Mouse (Mus musculus) gastrocnemius, adult 18-20 months (tissue): ENCODE results near the gene Cd4. TPM values are rescaled to one million over a fixed set of nuclear protein-coding genes. Genes with fewer than 3 reads are reported as not detected.
"Not testable (repeated sequence)": the region's sequence is repeated elsewhere in the genome, so short reads cannot be mapped to it uniquely, and the experiment has no call there.

Source experiments
- DNase-seq: peaks from one replicate; pipeline ENCODE4 v3.0.0; 2021; ENCODE audit warnings: low spot score
- total RNA-seq, 2 experiments: library from RNA; stranded (reverse); gene quantifications; 2 replicates each; pipeline ENCODE4 v1.2.3; 2021

Cd4 gene
- total RNA-seq, 2 experiments from 2014 or later, result 0.38 to 0.41 TPM

DNA sequence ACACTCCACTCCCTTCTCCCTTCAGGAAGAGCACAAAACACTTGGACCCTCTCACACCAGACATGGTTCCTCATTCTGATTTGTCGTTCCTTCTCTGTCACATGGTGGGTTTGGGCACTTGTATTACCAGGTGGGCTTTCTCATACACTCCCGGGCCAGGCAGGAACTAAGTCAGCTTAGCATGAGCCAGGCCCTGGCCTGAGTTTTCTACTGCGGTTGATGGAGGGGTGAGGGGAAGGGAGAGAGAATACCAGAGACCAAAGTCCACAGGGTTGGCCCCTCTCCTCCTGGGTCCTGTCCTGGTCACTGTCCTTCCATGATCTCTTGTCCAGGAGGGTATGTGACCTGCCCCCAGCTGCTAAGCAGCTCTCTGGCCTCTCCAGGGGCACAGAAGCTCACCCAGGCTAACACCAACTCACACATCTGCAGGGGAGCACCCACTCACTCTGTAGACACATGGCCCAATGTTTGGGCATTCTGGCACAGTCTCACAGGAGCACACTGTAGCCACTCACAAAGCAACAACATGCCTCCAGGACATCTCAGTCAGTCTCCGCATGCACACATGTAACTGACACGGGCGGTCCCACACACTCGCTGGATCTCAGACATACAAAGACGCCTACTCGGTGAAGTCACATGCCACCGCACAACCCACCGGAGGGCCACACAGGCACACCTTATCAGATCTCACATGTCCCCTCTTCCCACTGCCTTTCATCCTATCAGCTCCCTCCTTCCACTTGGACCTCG, 28.1 kb upstream of the Cd4 start:
- DNase-seq, result no peak

DNA sequence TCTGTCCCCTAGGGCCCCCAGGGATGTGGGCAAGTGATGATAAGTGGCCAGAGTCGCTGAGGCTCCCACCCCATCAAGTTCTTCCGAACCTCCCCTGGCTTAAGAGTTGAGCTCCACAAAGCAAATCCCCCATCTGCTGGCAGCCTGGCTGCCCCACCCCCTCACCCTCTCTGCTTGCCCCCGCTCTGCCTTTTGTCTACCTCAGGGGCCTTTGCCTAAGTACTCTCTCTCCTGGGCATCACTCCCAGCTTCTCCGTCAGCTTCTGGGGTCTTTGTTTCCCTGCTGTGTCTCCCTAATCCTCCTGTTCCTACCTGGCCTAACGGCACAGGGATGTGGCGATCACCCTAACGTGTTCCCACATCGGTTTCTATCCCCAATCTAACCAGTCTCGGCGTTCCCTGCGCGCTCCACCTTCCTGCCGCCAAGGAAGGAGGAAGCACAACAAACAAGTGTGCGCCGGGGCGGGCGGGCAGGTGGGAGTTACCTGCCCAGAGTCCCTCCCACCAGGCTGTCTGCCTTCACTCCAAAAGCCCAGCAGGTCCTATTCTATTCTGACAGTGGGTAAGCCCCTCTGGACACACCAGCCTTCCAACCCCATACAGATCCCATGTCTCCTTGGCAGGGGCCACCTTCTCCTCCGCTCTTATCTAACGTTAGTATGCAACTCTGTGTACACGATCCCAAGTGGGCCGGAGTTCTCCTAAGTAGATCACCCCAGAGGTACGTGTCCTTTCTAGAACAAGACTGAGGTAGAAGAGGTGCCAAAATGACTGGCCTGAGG, 27.3 kb upstream of the Cd4 start:
- DNase-seq, result no peak

DNA sequence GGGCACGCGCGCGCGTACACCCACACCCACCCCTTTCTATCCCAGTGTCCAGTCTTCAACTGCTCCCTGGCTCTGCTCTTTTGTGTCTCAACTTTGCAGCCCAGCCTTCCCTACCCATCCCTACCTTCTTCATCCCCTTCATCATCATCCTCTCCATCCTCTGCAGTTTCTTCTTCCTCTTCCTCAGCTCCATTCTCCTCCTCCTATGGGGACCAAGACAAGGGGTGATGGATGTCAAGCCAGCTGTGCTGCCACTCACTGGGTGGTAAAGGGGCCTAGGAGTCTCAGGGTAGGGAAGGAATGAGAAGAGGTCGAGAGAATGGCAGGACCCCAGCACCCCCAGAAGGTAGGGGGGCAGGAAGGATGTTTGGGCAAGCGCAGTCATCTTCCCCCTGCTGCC, 26.5 kb upstream of the Cd4 start:
- DNase-seq, result no peak

DNA sequence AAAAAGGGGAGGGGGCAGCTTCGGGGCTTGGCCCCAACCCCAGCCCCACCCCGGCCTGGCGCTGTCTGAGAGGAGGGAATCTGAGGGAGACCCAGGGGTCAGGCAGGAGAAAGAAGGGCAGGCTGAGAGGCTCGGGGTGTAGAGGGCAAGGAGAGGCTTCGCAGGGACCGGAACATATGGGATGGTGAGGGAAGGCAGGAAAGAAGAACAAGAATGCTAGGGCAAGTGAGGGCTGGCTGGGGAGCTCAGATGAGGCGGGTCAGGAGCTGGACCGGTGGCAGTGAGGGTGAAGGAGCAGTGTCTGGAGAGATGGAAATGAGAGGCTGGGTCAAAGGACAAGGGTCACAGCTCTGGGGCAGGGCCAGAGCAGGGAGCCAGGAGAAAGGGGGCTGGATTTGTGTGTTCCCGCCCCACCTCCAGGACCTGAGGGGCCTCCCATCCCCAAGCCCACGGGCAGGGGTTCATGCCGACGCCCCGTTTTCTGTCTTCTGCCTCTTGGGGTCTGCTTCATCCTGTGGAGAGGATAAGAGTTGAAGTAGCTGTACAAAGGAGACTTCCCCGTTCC, 25.8 kb upstream of the Cd4 start:
- DNase-seq, result no peak

DNA sequence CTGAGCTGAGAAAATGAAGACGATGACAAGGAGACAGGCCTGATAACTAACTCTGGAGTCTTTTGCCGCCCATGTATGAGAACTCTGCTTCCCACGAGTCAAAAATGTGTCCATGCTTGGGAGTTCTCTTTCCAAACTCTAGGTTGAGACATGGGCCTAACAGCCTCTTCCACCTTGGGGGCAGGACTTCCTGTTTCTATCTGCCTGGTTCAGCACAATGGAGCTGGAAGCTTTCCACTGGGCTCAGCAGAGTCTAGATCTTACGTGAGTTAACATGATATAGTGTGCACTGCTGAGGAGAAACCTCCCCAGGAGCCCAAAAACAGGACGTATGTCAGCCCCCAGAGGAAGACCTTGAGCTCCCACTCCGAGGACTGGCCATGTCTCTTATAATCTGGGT, 25.2 kb upstream of the Cd4 start:
- DNase-seq, result no peak

DNA sequence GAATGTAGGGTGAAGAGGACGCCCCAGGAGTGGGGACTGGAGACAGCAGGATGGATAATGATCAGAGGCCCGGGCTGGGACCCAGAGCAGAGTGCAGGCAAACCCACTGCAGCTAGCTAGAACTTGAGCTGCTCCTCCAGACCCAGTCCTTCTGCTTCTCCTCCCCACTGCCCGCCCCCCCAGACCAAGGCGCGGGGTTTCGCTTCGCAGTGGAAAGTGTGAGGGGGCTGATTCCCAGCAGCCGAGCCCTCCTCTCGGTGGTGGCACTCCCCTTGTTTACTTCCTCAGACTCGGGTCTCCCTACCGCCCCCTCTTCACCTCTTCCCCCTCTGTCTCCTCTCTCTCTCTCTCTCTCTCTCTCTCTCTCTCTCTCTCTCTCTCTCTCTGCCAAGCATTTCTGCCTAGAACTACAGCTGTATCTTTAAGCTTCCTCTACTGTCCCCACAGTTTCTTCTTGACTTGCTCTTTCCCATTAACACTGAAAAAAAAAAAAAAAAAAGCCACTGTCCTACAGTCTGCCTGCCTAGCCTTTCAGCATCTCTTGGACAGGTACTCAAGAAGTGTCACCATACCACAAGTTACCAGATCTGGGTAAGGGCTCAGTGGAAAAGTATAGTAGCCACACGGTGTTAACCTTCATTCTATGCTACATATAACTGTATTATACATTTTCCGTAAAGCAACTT, 23.7 kb upstream of the Cd4 start, which contains the start of gene Lag3:
Gene Lag3 (minus strand): TSS at position 173 of the 686 bp plus-strand sequence.
- no peak for DNase-seq

DNA sequence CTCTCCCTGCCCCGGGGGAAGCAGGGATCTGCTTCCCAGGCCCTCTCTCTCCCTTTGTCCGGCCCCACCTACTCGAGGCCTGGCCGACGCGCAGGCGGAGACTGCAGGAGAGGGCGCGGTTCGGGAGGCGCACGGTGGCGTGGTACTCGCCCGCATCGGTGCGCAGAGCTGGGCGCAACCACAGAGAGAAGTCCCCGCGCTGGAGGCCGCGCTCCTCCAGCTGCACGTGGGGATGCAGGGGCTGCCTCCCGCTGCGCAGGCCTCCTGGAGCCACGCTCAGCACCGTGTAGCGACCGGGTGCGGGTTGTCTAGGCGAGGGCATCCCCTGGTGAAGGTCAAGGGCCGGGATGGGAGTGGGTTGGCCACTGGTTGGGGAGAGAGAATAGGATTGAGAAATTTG, 22.0 kb upstream of the Cd4 start:
- DNase-seq, result no peak

DNA sequence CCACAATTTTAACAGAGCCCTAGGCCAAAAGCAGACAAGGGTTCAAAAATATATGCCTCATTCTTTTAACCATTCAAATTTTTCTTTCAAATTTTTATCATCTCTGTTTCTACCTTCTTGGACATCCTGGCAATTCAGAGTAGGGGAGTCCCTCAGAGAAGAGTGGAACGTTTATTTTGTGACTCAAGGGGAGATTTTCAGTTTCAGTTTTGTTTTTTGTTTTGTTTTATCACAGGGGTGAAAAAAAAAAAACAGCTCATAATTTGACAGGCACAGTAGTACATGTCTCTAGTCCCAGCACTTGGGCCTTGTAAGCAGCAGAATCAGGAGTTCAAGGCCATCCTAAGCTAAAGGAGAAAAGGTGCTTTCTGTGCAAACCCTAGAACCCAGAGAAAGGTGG, 19.7 kb upstream of the Cd4 start:
- DNase-seq, result no peak

DNA sequence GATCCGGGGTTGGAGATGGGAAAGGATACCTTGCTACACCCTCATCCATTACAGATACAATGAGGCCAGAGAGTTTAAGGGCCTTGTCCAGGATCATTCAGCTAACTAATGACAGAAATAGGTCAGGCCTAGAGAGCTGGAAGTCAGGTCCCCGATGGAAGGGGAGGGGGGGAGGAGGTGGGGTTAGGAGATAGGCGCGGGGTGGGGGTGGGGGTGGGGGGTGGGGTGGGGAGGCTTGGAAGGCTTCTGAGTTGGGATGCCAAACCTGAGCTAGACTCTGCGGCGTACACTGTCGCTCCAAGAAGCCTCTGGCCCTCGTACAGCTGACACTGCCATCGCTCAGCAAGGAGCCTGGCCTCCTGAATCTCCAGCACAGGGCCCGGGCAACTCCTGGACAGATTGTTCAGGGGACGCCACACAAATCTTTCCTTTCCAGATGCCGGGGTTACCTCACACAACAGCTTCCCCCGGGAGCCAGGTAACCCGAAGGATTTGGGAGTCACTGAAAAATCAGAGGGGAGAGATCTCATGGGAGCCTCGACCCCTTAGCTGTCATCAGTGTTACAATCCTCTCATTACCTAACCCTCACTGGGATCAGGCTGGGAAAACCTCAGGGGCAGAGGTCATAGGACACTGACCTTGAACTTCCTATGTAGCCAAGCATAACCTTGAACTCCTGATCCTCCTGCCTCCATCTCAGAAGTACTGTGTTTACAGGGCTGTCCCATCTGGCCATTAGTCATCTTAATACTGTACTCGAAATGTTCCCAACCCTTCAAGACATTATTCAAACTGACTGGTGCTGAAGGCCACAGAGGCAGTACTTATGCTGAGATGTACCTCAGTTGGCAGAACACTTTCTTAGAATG, 17.2 kb upstream of the Cd4 start:
- DNase-seq, result no peak

DNA sequence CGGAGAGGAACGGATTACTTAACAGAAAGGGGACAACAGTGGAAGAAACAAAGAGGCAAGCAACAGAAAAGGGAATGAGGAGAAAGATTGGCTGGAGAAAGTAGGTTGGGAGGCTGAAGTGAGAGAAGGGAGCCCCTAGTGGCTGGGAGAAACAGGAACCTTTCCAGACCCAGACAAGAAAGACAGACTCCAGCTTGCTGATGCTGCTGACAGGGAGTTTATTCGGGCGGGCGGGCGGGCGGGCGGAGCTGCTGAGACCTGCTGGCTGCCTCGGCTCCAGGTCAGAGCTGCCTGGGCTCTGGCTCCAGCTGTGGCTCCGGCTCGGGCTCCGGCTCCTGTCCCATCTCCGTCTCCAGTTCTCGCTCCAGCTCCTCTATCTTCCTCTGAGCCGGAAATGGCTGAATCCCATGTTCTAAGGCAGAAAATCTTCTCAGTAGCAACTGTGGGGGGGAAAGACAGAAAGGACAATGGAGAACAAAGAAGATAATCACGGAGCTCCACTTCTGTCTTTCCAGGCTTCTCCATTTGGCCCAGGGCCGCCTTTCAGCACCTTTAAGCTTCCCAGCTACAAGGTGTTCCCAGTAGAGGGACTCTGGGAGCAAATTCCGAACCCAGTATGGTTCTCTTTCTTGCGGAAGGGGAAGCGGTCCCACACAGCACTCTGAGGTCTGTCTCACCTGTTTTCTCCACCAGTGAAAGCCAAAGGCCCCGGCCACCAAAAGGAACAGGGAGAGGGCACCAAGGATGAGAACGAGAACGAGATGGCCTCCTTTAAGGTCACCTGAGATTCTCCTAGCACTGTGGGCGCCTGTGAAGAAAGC, 16.4 kb upstream of the Cd4 start:
- peak; percentile 84 for DNase-seq

DNA sequence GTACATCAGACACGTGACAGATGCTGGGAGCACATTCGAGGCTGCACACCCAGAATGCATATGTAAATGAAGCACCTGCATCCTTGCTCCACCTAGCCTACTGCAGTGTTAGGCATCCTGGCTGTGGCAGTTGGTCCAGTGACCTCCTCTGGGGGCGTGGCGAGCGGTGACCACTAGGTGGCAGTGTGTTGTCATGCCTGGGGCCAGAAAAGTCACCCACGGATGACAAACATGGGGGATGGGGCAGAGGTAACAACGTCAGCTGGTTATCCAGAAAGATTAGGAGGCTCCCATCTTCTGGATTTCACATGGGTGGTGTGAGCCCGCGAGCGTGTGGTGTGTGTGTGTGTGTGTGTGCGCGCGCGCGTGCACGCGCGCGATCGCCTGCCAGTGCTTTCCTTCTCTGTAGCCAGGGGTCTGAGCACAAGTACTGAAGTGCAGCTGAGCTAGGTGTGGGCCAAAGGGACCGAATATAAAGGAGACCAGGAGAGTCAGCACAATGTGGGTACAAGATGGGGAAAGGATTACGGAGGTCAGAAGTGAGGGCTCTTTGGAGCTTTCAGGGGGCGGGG, 15.6 kb upstream of the Cd4 start:
- DNase-seq, result peak; percentile 97

DNA sequence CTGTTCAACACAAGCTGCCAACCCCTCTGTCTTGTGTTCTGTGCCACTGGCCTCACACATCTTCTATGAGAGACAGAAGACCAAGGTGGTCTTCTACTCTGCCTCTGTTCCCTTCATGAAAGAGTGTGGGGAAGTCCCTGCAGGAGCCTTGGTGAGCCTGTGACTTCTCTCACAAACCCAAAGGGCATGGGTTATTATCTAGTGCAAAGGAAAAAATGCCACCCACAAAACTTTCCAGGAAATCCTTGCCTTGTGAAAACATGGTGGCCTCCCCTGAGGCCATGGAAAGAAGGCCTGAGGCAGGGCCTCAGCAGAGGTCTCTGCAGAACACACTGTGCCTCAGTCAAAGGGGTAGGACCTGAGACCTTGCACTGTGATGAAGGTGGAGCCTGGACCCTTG, 13.8 kb upstream of the Cd4 start:
- no peak for DNase-seq

DNA sequence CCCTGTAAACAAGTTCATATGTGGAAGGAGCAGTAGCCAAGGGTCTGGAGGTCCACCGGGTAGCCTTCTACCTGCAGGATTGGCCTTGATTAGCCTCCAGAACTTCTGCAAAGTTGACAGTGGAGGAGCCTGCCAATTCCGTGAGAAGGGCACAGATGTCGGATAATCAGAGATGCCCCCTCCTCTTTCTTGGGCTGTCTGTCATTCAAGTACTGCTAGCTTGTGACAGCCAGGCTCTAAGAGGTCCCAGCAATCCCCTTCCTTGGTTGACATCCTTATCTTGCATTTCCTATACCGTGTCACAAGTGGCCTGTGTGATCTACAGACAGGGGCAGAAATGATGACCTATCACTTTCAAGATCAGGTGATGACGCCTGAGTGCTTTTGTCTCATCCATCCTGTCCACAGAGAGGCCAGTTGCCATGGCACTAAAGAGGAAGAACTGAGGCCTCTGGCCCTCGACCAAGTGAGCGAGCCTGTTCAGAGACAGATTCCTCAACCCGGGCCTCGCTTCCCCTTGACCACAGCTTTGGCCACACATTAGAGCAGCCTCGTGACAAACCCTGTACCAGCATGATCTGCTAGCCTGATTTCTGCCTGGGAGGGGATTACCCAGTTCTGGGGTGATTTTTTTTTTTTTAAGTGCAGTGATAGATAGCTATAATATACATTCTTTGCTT, 12.9 kb upstream of the Cd4 start:
- no peak for DNase-seq

DNA sequence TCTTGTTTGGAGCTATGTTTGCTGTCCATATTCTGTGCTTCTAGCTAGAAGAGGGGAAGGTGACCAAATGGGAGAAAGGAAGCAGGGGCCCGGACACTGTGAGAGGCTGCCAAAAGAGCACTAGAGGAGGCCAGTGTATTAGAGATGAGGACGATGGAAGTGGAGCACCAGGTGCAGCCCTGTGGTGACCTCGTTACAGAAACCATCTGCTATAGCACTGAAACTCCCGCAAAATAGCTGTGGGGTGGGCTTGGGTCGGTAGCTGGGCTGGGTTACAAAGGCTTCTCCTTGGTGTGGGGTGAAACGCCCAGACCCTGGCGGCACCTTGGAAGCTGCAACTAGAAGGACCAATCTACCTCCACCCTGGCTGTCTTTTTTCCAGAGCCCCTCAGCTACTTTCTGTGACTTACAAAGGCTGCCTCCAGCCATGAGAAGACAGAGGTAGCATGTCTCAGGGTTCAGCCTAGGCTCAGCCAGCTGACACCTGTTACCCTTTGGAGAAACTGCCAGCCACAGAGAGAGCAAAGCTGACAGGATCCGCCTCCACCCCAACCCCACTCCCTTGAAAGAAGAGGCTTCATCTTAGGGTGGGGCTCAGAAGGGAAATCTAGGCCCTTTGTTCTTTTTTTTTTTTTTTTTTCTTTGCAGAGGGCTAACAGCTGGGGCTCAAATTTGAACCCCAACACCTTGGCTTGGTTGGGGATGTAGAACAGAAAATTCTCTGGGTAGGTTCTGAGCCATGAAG, 12.2 kb upstream of the Cd4 start:
- no peak for DNase-seq

DNA sequence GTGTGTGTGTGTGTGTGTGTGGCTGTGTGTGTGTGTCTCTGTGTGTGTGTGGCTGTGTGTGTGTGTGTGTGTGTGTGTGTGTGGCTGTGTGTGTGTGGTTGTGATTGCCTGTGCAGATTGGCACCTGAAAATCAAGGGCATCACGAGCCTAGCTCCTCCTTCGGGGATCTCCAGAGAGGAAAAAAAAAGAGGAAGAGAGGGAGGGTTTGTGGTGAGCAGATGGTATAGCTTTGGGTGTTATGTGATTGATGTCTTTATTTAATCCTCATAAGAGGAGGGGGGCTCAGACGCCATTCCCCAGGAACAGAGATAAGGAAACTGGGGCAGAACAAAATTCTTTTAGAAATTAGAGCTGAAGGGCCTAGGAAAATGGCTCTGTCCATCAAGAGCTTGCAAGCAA, 10.3 kb upstream of the Cd4 start:
- DNase-seq, result no peak

DNA sequence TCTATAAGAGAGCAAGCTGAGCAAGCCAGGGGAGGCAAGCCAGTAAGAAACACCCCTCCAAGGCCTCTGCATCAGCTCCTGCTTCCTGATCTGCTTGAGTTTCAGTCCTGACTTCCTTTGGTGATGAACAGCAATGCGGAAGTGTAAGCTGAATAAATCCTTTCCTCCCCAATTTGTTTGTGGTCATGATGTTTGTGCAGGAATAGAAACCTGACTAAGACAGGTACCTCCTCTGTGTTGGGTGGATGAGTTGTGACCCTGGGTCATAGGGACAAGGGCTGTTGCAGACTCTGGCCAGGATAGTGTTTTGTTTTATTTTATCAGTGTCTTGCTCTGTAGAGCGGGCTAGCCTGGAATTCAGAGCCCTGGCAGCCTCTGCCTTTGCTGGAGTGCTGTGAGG, 6.1 kb upstream of the Cd4 start:
- not testable (repeated sequence) for DNase-seq

DNA sequence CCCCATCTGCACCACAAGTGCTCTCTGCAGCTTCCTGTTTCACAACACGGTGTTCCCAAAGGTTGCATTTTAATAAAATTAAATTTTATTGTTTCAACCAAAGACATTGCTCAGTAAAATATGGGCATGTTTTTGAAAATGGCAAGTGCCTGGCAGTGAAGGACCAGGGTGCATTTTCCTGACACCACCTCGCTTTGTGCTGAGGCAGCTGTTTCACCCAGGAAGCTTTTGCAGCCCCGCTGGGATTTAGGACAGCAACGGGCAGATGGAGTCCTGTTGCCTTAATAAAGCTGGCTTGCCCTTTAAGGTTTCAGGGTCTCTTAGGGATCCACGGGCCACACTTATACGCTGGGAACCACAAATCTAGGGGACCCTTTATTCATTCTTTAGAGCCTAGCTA, 3.0 kb upstream of the Cd4 start:
- no peak for DNase-seq

DNA sequence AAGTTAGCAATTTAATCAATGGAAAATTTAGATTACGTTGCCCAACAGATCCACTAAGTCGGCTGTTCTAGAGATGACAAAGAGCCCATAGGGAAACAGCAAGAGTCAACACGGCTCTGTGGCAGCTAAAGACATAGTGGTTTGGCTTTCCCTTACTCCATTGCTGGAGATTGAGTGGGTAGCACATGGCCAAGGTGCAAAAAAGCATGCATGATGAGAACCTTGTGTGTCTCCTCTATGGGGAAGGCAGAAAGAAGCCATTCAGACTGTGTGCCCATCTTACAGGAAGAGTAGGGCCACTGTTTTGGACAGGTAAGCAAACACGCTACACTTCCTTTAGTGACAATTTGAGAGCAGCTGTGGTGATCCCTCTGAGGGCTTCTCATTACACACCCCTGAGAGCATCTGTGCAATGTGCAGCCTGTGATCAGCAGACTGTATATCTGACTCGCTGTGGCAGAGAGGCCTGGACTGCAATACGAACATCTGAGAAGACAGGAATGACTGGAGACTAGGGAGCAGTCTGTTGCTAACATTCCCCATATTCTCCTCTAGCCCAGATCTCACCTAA, 619 bp upstream of the Cd4 start:
- no peak for DNase-seq
